Mouse (Mus musculus) forebrain, embryonic 14.5 days (tissue): ENCODE data around the gene Fam219a. TPM values are rescaled to one million over a fixed set of nuclear protein-coding genes. Genes with fewer than 3 reads are reported as not detected.

Source experiments
- ATAC-seq: fragments of 200-750 bp; cut with Nextera tagmentation; 2 replicates; pipeline ENCODE4 v1.8.0; 2017; ENCODE audit warnings: mild to moderate bottlenecking, moderate library complexity
- DNase-seq: peaks from one replicate; pipeline ENCODE4 v3.0.0-alpha.2; 2015; ENCODE audit warnings: low spot score
- H3K27ac ChIP-seq: fragments of 300-500 bp; sonication (generic); 2 replicates; pipeline ENCODE4 v1.5.1; 2014; ENCODE audit warnings: low read depth, mild to moderate bottlenecking, control low read depth, low read length, moderate library complexity
- H3K27me3 ChIP-seq: fragments of 300-500 bp; sonication (generic); replicated peaks from 2 replicates; pipeline ENCODE4 v1.6.1; 2014; ENCODE audit warnings: low read length, control low read depth, mixed read lengths; ENCODE audit not compliant: control insufficient read depth, insufficient read depth
- H3K36me3 ChIP-seq: fragments of 300-500 bp; sonication (generic); 2 replicates; pipeline ENCODE4 v1.6.1; 2014; ENCODE audit warnings: low read length, control low read depth; ENCODE audit not compliant: control insufficient read depth, insufficient read depth
- H3K4me1 ChIP-seq: fragments of 300-500 bp; sonication (generic); 2 replicates; pipeline ENCODE4 v1.6.1; 2014; ENCODE audit warnings: antibody characterized with exemption, low read length, control low read depth; ENCODE audit not compliant: control insufficient read depth, insufficient read depth
- H3K4me2 ChIP-seq: fragments of 300-500 bp; sonication (generic); 2 replicates; pipeline ENCODE4 v1.6.1; 2014; ENCODE audit warnings: mild to moderate bottlenecking, control low read depth, low read length
- H3K4me3 ChIP-seq: fragments of 300-500 bp; sonication (generic); 2 replicates; pipeline ENCODE4 v1.5.1; 2014; ENCODE audit warnings: low read depth, low read length, control low read depth
- H3K9ac ChIP-seq: fragments of 300-500 bp; sonication (generic); 2 replicates; pipeline ENCODE4 v1.6.1; 2014; ENCODE audit warnings: mild to moderate bottlenecking, low read length, control low read depth, moderate library complexity
- H3K9me3 ChIP-seq: fragments of 300-500 bp; sonication (generic); replicated peaks from 2 replicates; pipeline ENCODE4 v1.6.1; 2016; ENCODE audit warnings: low read length, control low read depth, mixed read lengths; ENCODE audit not compliant: control insufficient read depth
- WGBS: fragments of 180-500 bp; shearing (Covaris S2); extraction: QIAGEN DNeasy Blood & Tissue Kit; methylation state at CpG from one replicate; pipeline ENCODE4 v1.1.7; 2014; 5-methylcytosine and 5-hydroxymethylcytosine counted together
- polyA plus RNA-seq: library from polyadenylated mRNA; unstranded; fragments of >200 nt; fragmentation: Nextera tagmentation; extraction: Ambion mirVana; gene quantifications from 2 replicates; pipeline ENCODE4 v1.2.1, GENCODE M21; 2014

Gene Fam219a
- polyA plus RNA-seq, 1 experiment from 2014 or later = 10.4 TPM

- DNase-seq = no peak
- peaks cover 6% of the 10 kb centered on the region; the same call in 1 of the 2 replicates for H3K36me3 ChIP-seq
- no peaks in the 10 kb centered on the region for H3K4me1 ChIP-seq
- WGBS = 96% methylated on average over 1 of the region's 1 CpGs
- H3K4me2 ChIP-seq = no peak overlapping the region
- no peak for ATAC-seq
- H3K9ac ChIP-seq = no peak overlapping the region
- H3K27ac ChIP-seq = no peak overlapping the region
- no peak overlapping the region for H3K4me3 ChIP-seq
- H3K27me3 ChIP-seq = no peaks in the 10 kb centered on the region
- no peaks in the 10 kb centered on the region for H3K9me3 ChIP-seq
Measured at GRCm38 (mm10) chr4:41479456-41479804, 89.9 kb downstream of the Fam219a start.

- Histone ChIP-seq H3K27me3 (no peaks in the 10 kb centered on the region), H3K27ac (no peak overlapping the region), H3K4me2 (no peak overlapping the region), H3K36me3 (peaks cover 6% of the 10 kb centered on the region; the same call in 1 of the 2 replicates), H3K4me1 (no peaks in the 10 kb centered on the region), H3K9ac (no peak overlapping the region), H3K9me3 (no peaks in the 10 kb centered on the region), H3K4me3 (no peak overlapping the region)
- 47% methylated on average over 4 of the region's 4 CpGs for WGBS
- DNase-seq = no peak
- no peak for ATAC-seq
Measured at GRCm38 (mm10) chr4:41478751-41479455, 90.4 kb downstream of the Fam219a start.

- Histone ChIP-seq H3K27me3 (no peaks in the 10 kb centered on the region), H3K9ac (no peak overlapping the region), H3K27ac (no peak overlapping the region), H3K36me3 (peaks cover 6% of the 10 kb centered on the region; the same call in 1 of the 2 replicates), H3K9me3 (no peaks in the 10 kb centered on the region), H3K4me2 (no peak overlapping the region), H3K4me3 (no peak overlapping the region), H3K4me1 (no peaks in the 10 kb centered on the region)
- no peak for DNase-seq
- 90% methylated on average over 9 of the region's 9 CpGs for WGBS
- ATAC-seq = no peak
Measured at GRCm38 (mm10) chr4:41477648-41478160, 91.6 kb downstream of the Fam219a start.

GRCm38 (mm10) chr4:41471384-41471689, 98.0 kb downstream of the Fam219a start:
- 68% methylated on average over 1 of the region's 1 CpGs for WGBS
- no peak overlapping the region for H3K9ac ChIP-seq
- H3K4me2 ChIP-seq = peak overlapping the region; percentile 16; the same call in 1 of the 2 replicates
- ATAC-seq (no peak), DNase-seq (no peak)
- peak overlapping the region; percentile 36 for H3K27ac ChIP-seq
- H3K36me3 ChIP-seq = no peaks in the 10 kb centered on the region
- no peaks in the 10 kb centered on the region for H3K27me3 ChIP-seq
- no peak overlapping the region for H3K4me3 ChIP-seq
- peaks cover 28% of the 10 kb centered on the region for H3K4me1 ChIP-seq
- H3K9me3 ChIP-seq = no peaks in the 10 kb centered on the region

GRCm38 (mm10) chr4:41470684-41471383, 98.5 kb downstream of the Fam219a start:
- peak; percentile 94 for DNase-seq
- H3K4me1 ChIP-seq = peaks cover 28% of the 10 kb centered on the region
- WGBS = 9% methylated on average over 5 of the region's 5 CpGs
- peak overlapping the region; percentile 16; the same call in 1 of the 2 replicates for H3K4me2 ChIP-seq
- H3K27ac ChIP-seq = peak overlapping the region; percentile 36
- peak; percentile 90 for ATAC-seq
- H3K9ac ChIP-seq = no peak overlapping the region
- no peaks in the 10 kb centered on the region for H3K36me3 ChIP-seq
- no peak overlapping the region for H3K4me3 ChIP-seq
- no peaks in the 10 kb centered on the region for H3K9me3 ChIP-seq
- H3K27me3 ChIP-seq = no peaks in the 10 kb centered on the region

- H3K4me3 ChIP-seq = no peak overlapping the region
- H3K4me1 ChIP-seq = peaks cover 28% of the 10 kb centered on the region
- no peaks in the 10 kb centered on the region for H3K9me3 ChIP-seq
- H3K36me3 ChIP-seq = no peaks in the 10 kb centered on the region
- H3K9ac ChIP-seq = no peak overlapping the region
- no peak overlapping the region for H3K4me2 ChIP-seq
- H3K27ac ChIP-seq = peak overlapping the region; percentile 28; the same call in 1 of the 2 replicates
- ATAC-seq (peak; percentile 18), DNase-seq (peak; percentile 63)
- H3K27me3 ChIP-seq = no peaks in the 10 kb centered on the region
- WGBS = 29% methylated on average over 7 of the region's 7 CpGs
Measured at GRCm38 (mm10) chr4:41470051-41470683, 99.2 kb downstream of the Fam219a start.

GRCm38 (mm10) chr4:41469199-41469598, 100.1 kb downstream of the Fam219a start:
- DNase-seq = no peak
- H3K36me3 ChIP-seq = no peaks in the 10 kb centered on the region
- WGBS = 77% methylated on average over 10 of the region's 10 CpGs
- no peak for ATAC-seq
- peaks cover 28% of the 10 kb centered on the region for H3K4me1 ChIP-seq
- H3K4me2 ChIP-seq = no peak overlapping the region
- H3K9ac ChIP-seq = no peak overlapping the region
- no peaks in the 10 kb centered on the region for H3K27me3 ChIP-seq
- H3K4me3 ChIP-seq = no peak overlapping the region
- H3K9me3 ChIP-seq = no peaks in the 10 kb centered on the region
- no peak overlapping the region for H3K27ac ChIP-seq

- H3K9me3 ChIP-seq = no peaks in the 10 kb centered on the region
- H3K9ac ChIP-seq = no peak overlapping the region
- ATAC-seq = no peak
- no peak overlapping the region for H3K4me2 ChIP-seq
- no peak overlapping the region for H3K4me3 ChIP-seq
- peaks cover 28% of the 10 kb centered on the region for H3K4me1 ChIP-seq
- no peak overlapping the region for H3K27ac ChIP-seq
- H3K36me3 ChIP-seq = no peaks in the 10 kb centered on the region
- H3K27me3 ChIP-seq = no peaks in the 10 kb centered on the region
- DNase-seq = peak; percentile 84
- 54% methylated on average over 17 of the region's 17 CpGs for WGBS
Measured at GRCm38 (mm10) chr4:41468396-41469080, 100.8 kb downstream of the Fam219a start.
